Mouse (Mus musculus) Patski (cell line): ENCODE measurements at regions not wholly inside any gene's neighbourhood (a gene's known extent, or its start where the extent isn't known, plus 50 kb on each side); places are given as distances from the start of the nearest gene placed in this dataset.

Experiments used
- ATAC-seq: fragments of 100-300 bp; one replicate; pipeline ENCODE4 v1.8.0; 2021
- CTCF ChIA-PET: fragments of 350-600 bp; sonication (Branson Sonifier 250); formaldehyde crosslinking; loops from one replicate; lab custom pipeline; 2022; ENCODE audit warnings: inconsistent platforms; lab: Charles Lee
- POLR2A ChIA-PET: fragments of 350-600 bp; sonication (Branson Sonifier 250); formaldehyde crosslinking; loops from one replicate; lab custom pipeline; 2022; ENCODE audit warnings: antibody characterized with exemption, inconsistent platforms; lab: Charles Lee
- DNase-seq: peaks from one replicate; pipeline ENCODE4 v3.0.0-alpha.2; 2011; ENCODE audit warnings: low read depth, low spot score
- H3K27me3 ChIP-seq: fragments of 371-371 bp; one replicate; pipeline ENCODE4 v1.5.1; 2021
- CTCF ChIP-seq: fragments of 100-300 bp; IDR thresholded peaks from one replicate; pipeline ENCODE4 v1.5.1; 2021
- in situ Hi-C: fragments of 300-500 bp; cut with MboI; formaldehyde crosslinking; loops from 3 replicates; pipeline ENCODE4 v1.11.1; 2018; ENCODE audit warnings: low pct_unique_long_range_greater_than_20kb, mixed read lengths

- DNase-seq = no peak
- no peak for TF ChIP-seq CTCF
- in situ Hi-C loops = no loop called here
- CTCF ChIA-PET = interaction anchor here (0.6 to 2.5 kb wide), 6 partner anchors 16 to 236 kb away, joined by 3 to 7 read pairs (median 3); no protein-coding TSS in a partner anchor
- POLR2A ChIA-PET = interaction anchor here (0.6 to 1.8 kb wide), 5 partner anchors 10 to 117 kb away, joined by 3 to 5 read pairs (median 4); no protein-coding TSS in a partner anchor
- no peaks in the 10 kb centered on the region for H3K27me3 ChIP-seq
- ATAC-seq = no peak
Measured at GRCm38 (mm10) chr6:31217060-31217541, 181.4 kb upstream of the Mkln1 start.

- POLR2A ChIA-PET = no interaction called here
- no peaks in the 10 kb centered on the region for H3K27me3 ChIP-seq
- no peak for ATAC-seq
- in situ Hi-C loops = no loop called here
- TF ChIP-seq CTCF = no peak
- no peak for DNase-seq
- CTCF ChIA-PET = interaction anchor here (0.6 to 2.5 kb wide), 4 partner anchors 17 to 236 kb away, joined by 3 to 7 read pairs (median 4); no protein-coding TSS in a partner anchor
Measured at GRCm38 (mm10) chr6:31217641-31218138, 180.8 kb upstream of the Mkln1 start.

GRCm38 (mm10) chr6:31218139-31218750 lies 180.3 kb upstream of the Mkln1 start:
- no peaks in the 10 kb centered on the region for H3K27me3 ChIP-seq
- ATAC-seq = no peak
- DNase-seq = no peak

GRCm38 (mm10) chr6:31218880-31219279 lies 179.7 kb upstream of the Mkln1 start:
- DNase-seq (no peak), ATAC-seq (no peak)
- ChIA-PET CTCF (interaction anchor here (0.8 kb wide), 1 partner anchor 10 kb away, joined by 3 read pairs; no protein-coding TSS in a partner anchor), POLR2A (interaction anchor here (0.6 to 1.1 kb wide), 3 partner anchors 27 to 100 kb away, joined by 3 read pairs; no protein-coding TSS in a partner anchor)
- H3K27me3 ChIP-seq = no peaks in the 10 kb centered on the region
- TF ChIP-seq CTCF = no peak
- in situ Hi-C loops = no loop called here

More at GRCm38 (mm10) chr6:31218139-31218750, 180.3 kb upstream of the Mkln1 start:
- ChIA-PET POLR2A (interaction anchor here (0.6 to 1.1 kb wide), 3 partner anchors 26 to 100 kb away, joined by 3 read pairs; no protein-coding TSS in a partner anchor), CTCF (interaction anchor here (0.8 kb wide), 1 partner anchor 10 kb away, joined by 3 read pairs; no protein-coding TSS in a partner anchor)
- TF ChIP-seq CTCF = no peak
- in situ Hi-C loops = no loop called here

- in situ Hi-C loops = no loop called here
- ATAC-seq = no peak
Measured at GRCm38 (mm10) chr6:31219736-31220135, 178.8 kb upstream of the Mkln1 start.

GRCm38 (mm10) chr6:31220184-31220931 lies 178.2 kb upstream of the Mkln1 start:
- POLR2A ChIA-PET = interaction anchor here (0.5 to 1.4 kb wide), 3 partner anchors 56 to 182 kb away, joined by 3 to 4 read pairs (median 3); no protein-coding TSS in a partner anchor
- peak; percentile 52 for ATAC-seq
- DNase-seq = no peak
- CTCF ChIA-PET = no interaction called here
- in situ Hi-C loops = no loop called here
- no peak for TF ChIP-seq CTCF
- H3K27me3 ChIP-seq = no peaks in the 10 kb centered on the region

More at GRCm38 (mm10) chr6:31219736-31220135, 178.8 kb upstream of the Mkln1 start:
- CTCF ChIA-PET = no interaction called here
- no peaks in the 10 kb centered on the region for H3K27me3 ChIP-seq
- POLR2A ChIA-PET = interaction anchor here (1.4 kb wide), 1 partner anchor 99 kb away, joined by 4 read pairs; no protein-coding TSS in a partner anchor
- no peak for DNase-seq
- TF ChIP-seq CTCF = no peak

GRCm38 (mm10) chr6:31221490-31221889 lies 177.0 kb upstream of the Mkln1 start:
- in situ Hi-C loops = no loop called here
- POLR2A ChIA-PET = no interaction called here
- H3K27me3 ChIP-seq = no peaks in the 10 kb centered on the region
- ATAC-seq (no peak), DNase-seq (no peak)
- CTCF ChIA-PET = no interaction called here
- TF ChIP-seq CTCF = no peak

GRCm38 (mm10) chr6:31222024-31222579 lies 176.4 kb upstream of the Mkln1 start:
- POLR2A ChIA-PET = interaction anchor here (0.6 kb wide), 3 partner anchors 64 to 1058 kb away, joined by 3 to 4 read pairs (median 3); no protein-coding TSS in a partner anchor
- H3K27me3 ChIP-seq = no peaks in the 10 kb centered on the region
- in situ Hi-C loops = no loop called here
- no peak for TF ChIP-seq CTCF
- ATAC-seq (no peak), DNase-seq (no peak)
- CTCF ChIA-PET = no interaction called here

- DNase-seq (no peak), ATAC-seq (no peak)
- in situ Hi-C loops = no loop called here
- TF ChIP-seq CTCF = no peak
- ChIA-PET POLR2A (no interaction called here), CTCF (interaction anchor here (1.9 kb wide), 2 partner anchors 15 to 164 kb away, joined by 4 to 9 read pairs; no protein-coding TSS in a partner anchor)
- no peaks in the 10 kb centered on the region for H3K27me3 ChIP-seq
Measured at GRCm38 (mm10) chr6:31227406-31227805, 171.1 kb upstream of the Mkln1 start.

- no peaks in the 10 kb centered on the region for H3K27me3 ChIP-seq
- POLR2A ChIA-PET = no interaction called here
- no peak for TF ChIP-seq CTCF
Measured at GRCm38 (mm10) chr6:31228061-31228460, 170.5 kb upstream of the Mkln1 start.

More at GRCm38 (mm10) chr6:31228061-31228460, 170.5 kb upstream of the Mkln1 start:
- ATAC-seq (no peak), DNase-seq (no peak)
- CTCF ChIA-PET = interaction anchor here (1.2 to 1.9 kb wide), 3 partner anchors 9 to 163 kb away, joined by 3 to 9 read pairs (median 4); no protein-coding TSS in a partner anchor
- in situ Hi-C loops = no loop called here
